Mouse (Mus musculus) heart, postnatal 36 days (tissue): ENCODE results near the gene Bpi. TPM values are rescaled to one million over a fixed set of nuclear protein-coding genes. Genes with fewer than 3 reads are reported as not detected.

Source experiments
- DNase-seq, 2 experiments: peaks; one replicate each; pipeline ENCODE4 v3.0.0; 2021 to 2022
- intact Hi-C: fragments of 180-260 bp; cut with DNase I; formaldehyde crosslinking; loops from one replicate; pipeline ENCODE4 v1.15.1; 2025
- total RNA-seq, 2 experiments: library from RNA; stranded (reverse); gene quantifications; 2 replicates each; pipeline ENCODE4 v1.2.3; 2021

Gene Bpi
- total RNA-seq = not detected

DNA sequence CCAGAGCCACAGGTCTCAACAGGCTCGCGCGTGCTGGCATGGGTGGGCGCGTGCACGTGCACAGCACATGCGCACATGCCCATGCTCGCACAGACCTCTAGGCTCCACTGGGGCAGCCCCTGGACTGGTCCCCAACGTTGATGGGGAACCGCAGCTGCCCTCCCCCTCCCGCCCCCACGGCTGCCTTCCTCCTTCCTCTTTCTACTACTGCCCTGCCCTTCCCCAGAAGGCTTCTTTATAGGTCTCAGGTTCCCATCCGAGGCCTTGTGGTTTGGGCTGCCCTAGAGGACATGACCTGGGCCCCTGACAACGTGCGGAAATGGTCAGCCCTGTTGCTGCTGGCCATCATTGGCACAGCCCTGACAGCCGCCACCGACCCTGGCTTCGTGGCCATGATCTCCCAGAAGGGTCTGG lies at the start of gene Bpi:
TSS of gene Bpi (plus strand) at position 90 of the 414 bp plus-strand sequence.
- intact Hi-C loops = loop anchor here (2.0 kb wide), 1 partner anchor 49 kb away; no protein-coding TSS in a partner anchor
- no peak for DNase-seq

- intact Hi-C loops = loop anchor here (2.0 kb wide), 1 partner anchor 49 kb away; the partner anchor contains the start of gene Bpi
- no peak for DNase-seq
Observed at GRCm38 (mm10) chr2:158209776-158210175, 48.1 kb upstream of the Bpi start.

DNA sequence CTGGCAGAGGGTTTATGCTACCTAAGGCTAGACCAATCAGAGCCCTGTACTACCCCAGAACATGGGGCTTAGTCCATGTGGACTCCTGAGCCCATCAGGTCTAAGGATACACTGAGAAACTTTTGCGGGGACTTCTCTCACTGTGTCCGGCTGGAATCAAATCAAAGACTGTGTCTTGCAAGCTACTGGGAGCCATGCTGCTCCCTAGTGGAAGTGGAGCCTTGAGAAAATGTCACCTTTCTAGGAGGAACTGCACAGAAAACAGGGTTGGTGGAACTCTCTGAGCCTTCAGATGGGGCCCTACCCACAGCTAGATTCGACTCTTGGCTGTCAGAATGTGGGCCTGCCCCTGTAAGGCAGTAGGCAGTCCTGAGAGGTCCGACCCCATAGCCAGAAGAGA lies 47.4 kb upstream of the Bpi start:
- peak in 1 of 2 experiments; percentile 61 for DNase-seq
- intact Hi-C loops = no loop called here

GRCm38 (mm10) chr2:158210958-158211357 lies 46.9 kb upstream of the Bpi start:
- intact Hi-C loops = no loop called here
- no peak for DNase-seq

DNA sequence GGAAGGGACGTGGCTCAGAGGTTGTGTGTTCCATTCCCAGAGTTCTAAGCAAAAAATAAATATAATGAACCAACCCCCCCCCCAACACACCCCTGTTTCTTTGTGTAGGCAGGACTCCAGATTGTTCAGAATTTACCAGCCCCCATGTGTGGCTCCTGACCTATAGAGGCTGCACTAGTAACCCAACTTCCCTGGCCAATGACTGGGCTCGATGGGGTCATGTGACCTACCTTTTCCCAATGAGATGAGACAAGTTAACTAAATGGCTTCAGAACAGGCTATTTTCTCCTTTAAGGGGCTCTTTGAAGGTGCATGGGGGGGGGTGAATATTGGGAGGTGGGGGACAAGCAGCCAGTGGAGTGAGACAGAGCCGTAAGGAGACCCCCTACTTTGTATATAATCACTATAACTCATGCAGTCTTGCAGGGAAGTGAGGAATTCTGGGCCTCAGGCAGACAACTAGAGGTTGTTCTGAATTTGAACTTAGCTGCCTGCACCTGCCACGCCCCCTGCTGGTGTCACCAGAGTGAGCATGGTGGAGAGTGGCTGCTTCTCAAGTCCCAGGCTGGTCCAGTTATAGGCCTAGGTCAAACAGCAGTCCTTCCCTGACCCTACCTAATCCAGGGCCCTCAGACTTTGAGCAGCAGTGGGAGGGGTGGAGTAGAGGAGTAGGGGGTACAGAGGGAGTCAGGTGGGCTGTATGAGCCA lies 46.0 kb upstream of the Bpi start:
- DNase-seq = no peak
- intact Hi-C loops = no loop called here

GRCm38 (mm10) chr2:158215283-158216117 lies 42.4 kb upstream of the Bpi start:
- intact Hi-C loops = no loop called here
- DNase-seq = peak; percentile 57 to 66

GRCm38 (mm10) chr2:158216510-158216909 lies 41.4 kb upstream of the Bpi start:
- intact Hi-C loops = no loop called here

DNA sequence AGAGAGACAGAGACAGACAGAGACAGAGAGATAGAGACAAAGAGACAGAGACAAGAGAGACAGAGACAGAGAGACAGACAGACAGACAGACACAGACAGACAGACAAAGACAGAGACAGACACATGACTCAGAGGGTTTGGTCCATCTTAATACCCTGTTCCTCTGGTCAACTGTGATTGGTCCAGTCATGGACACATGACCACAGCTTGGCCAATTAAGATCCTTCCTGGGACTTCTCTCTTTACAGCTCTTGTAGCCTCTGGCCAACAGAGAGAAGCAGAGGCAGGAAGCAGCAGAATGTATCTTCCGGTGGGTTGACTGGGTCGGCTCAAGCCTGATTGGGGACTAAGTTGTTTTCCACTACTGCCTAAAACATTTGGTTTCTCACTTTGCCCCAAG lies 38.3 kb upstream of the Bpi start:
- intact Hi-C loops = no loop called here
- no peak for DNase-seq

More at GRCm38 (mm10) chr2:158216510-158216909, 41.4 kb upstream of the Bpi start:
- DNase-seq = no peak

DNA sequence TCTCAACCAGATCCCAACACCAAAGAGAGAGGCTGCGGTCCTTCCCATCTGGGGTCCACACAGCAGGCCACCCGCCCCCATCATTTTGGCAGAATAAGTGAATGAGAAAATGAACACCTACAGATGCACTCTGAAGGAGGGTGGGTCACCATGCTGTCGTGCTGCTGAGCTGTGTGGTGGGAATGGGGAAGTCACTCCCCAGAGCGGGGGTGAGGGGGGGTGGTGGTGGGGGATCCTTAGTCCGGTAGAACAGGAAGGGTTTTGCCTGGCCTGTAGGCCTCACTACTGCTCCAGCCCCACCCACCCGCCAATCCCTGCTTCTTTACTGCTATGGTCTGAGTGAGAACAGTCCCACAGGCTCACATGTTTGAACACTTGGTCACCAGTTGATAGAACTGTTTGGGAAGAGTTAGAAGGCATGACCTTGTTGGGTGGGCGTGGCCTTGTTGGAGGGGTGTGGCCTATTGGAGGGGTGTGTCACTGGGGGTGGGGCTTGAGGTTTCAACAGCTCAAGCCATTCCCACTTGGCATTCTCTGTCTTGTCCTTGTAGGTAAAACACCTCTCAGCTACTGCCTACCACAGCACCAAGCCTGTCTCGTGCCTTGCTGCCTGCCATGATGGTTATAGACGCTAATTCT lies 36.3 kb upstream of the Bpi start:
- DNase-seq = no peak
- intact Hi-C loops = no loop called here

GRCm38 (mm10) chr2:158222664-158223063 lies 35.2 kb upstream of the Bpi start:
- peak in 1 of 2 experiments; percentile 41 for DNase-seq
- intact Hi-C loops = no loop called here

DNA sequence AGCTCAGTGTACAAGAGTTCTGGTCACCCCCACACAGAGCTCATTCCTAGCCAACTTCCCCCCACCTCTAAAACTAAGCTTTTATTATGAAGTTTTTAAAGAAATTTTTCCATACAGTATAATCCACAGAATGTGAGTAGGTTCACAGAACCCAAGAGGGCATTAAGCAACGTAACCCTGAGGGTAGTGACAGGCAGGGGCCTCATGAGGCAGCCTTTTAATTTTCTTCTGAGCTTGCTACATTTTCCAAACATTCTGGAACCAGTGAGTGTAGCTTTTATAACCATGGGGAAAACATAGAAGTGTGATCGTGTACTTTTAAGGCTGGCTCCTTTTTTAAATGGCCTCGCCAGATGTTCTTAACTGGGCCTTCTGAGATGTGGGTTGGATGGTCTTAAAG lies 34.4 kb upstream of the Bpi start:
- DNase-seq = no peak
- intact Hi-C loops = no loop called here

GRCm38 (mm10) chr2:158225301-158225700 lies 32.6 kb upstream of the Bpi start:
- intact Hi-C loops = loop anchor here (2.0 kb wide), 1 partner anchor 32 kb away; no protein-coding TSS in a partner anchor
- DNase-seq = peak in 1 of 2 experiments; percentile 60

GRCm38 (mm10) chr2:158228670-158229502 lies 29.0 kb upstream of the Bpi start, which contains the start of gene D630003M21Rik:
D630003M21Rik (minus strand) TSS chr2:158229222.
- no peak for DNase-seq
- intact Hi-C loops = no loop called here

DNA sequence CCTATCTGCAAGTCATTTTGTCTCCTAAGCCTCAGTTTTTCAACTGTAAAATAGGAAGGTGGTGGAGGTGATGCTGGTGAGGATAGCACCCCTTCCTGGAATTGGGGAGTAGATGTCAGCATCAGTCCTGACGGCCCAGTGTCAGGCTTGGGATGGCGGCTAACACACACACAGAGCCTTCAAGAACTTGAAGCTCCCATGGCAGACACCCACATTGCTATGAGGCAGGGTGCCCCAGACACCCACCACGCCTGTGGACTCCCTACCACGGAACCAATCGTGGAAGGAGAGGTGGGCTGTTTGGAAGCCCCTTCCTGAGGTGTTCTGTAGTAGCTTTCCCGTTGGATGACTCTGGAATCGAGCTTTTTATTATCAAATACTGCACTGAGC lies 28.4 kb upstream of the Bpi start:
- DNase-seq = no peak
- intact Hi-C loops = no loop called here

DNA sequence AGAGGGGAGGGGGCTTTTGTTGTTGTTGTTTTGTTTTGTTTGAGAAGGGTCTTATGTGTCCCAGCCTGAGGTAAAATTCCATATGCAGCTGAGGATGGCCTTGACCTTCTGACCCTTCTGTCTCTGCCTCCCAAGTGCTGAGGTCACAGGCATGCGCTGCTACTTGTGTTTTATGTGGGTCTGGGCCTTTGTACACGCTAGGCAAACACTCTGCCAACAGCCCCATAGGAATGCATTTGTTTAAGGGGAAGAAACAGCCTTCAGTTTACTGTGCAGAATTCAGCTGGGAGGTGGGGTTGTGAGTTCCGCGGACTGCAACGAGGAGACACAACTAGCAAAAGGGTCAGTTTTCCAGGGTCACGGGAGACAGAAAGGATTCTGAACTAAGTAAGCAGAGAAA lies 27.3 kb upstream of the Bpi start:
- no peak for DNase-seq
- intact Hi-C loops = no loop called here

- no peak for DNase-seq
- intact Hi-C loops = no loop called here
Observed at GRCm38 (mm10) chr2:158231071-158231470, 26.8 kb upstream of the Bpi start.

DNA sequence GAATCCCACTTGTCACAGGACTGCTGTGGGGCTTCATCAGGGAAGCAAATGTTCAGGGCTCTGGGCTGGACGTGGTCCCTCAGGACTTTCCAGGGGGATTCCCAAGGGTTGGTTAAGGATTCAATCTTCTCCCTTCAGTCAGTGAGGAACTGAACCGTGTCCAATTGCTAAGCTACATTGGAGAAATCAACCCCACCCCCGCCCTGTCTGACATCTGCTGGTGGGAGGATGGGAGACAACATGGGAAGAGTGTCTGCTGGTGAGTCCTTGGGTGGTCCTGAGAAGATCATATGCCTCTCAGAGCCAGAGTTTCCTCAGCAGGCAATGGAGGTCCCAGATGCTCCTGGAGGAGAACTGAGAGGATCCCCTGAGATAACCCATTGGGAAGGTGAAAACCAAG lies 25.5 kb upstream of the Bpi start:
- DNase-seq = no peak
- intact Hi-C loops = no loop called here

DNA sequence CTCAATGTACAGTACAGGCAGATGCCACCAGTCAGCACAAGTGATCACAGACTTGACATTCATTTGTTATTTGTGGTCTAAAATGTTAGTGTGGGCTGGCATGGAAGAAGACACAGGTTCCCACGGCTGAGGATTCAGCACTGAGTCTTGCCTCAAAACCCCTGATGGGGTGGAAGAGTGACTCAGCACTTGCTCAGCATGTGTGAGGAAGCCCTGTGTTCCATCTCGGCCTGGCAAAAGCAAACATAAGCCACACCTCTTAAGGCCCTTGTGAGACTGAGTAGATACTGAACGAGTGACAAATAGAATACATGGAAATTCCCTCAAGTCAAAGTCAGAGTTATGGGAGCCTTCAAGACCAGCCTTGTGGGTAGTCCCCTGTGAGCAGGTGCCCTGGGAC lies 24.8 kb upstream of the Bpi start:
- intact Hi-C loops = no loop called here
- DNase-seq = no peak

DNA sequence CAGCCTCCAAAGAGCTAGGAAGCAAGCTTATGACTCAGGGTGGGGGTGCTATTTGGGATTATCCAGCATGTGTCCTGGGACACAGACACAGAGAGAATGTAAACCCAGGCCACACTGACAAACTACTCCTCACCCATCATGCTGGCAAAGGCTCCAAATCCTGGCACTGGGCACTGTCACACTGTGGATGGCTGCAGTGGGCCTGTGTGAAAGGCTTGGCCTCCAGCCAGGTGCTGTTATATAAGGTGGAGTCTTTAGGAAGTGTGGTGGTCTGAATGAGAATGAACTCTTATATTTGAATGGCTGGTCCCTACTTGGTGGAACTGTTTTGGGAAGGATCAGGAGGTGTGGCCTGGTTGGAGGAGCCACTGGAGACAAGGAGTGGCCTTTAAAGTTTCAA lies 21.2 kb upstream of the Bpi start:
- no peak for DNase-seq
- intact Hi-C loops = no loop called here

GRCm38 (mm10) chr2:158238101-158238500 lies 19.8 kb upstream of the Bpi start:
- no peak for DNase-seq
- intact Hi-C loops = no loop called here
